Mouse (Mus musculus) effector memory CD4-positive, alpha-beta T cell, adult 5 months (primary cell): ENCODE measurements around the gene Mfap3l. TPM values are rescaled to one million over a fixed set of nuclear protein-coding genes. Genes with fewer than 3 reads are reported as not detected.

Experiments
- polyA plus RNA-seq: library from polyadenylated mRNA; unstranded; fragments of 100-300 nt; shearing (Covaris generic); gene quantifications from one replicate; pipeline ENCODE4 v1.2.1, GENCODE M21; 2017

Gene Mfap3l
- polyA plus RNA-seq = not detected

DNA sequence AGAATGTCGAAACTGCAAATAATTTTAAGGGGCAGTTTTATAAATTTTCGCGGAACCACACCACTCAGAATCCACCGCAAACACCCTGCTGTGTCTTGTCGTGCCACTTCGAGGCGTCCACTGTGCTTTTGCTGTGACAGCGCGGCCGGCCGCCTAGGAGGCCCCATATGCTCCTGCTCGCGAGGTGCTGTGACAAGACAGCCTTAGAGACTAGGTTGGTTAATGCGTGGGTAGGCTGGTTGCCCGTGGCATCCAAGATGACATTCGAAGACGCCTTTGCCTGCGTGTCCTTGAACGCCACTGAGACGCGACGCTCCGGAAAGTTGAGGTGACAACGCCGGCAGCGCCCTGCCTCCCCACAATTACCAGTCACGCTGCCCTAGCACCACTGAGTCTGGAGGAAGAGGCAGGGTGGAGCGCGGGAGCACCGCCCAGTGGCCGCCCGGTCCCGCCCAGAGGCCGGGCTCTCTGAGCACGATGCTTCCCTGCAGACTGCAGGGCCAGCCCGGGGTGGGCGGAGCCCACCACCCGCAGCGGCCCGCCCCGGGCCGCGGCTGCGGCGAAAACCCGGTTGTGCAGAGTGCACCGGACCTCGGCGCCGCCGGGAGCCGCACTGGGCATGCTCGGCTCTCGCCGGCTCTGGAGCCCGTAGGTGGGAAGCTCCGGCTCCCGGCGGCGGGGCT is at the start of gene Mfap3l:
TSS of gene Mfap3l (plus strand) at position 578 of the 683 bp plus-strand sequence.

Other genes with a start within 250 kb of the Mfap3l start
- not detected for gene Gm10283, start 129.6 kb upstream of the Mfap3l start, polyA plus RNA-seq
- not detected for gene Aadat, start 126.9 kb upstream of the Mfap3l start, polyA plus RNA-seq